Mouse (Mus musculus) splenic B cell, adult 2 months (primary cell): ENCODE measurements around the gene Rdh12.
"Not testable (repeated sequence)": the region's sequence is repeated elsewhere in the genome, so short reads cannot be mapped to it uniquely, and the experiment has no call there.

ENCODE experiments used
- DNase-seq: peaks from one replicate; pipeline ENCODE4 v3.0.0-alpha.2; 2011; ENCODE audit warnings: low read depth, low spot score
- H3K27me3 ChIP-seq: 2 replicates; pipeline ENCODE4 v1.6.1; 2012; ENCODE audit warnings: mild to moderate bottlenecking, low read length, moderate library complexity, mixed read lengths; ENCODE audit not compliant: control insufficient read depth, poor library complexity, insufficient read depth, severe bottlenecking
- H3K36me3 ChIP-seq: 2 replicates; pipeline ENCODE4 v1.6.1; 2012; ENCODE audit warnings: mild to moderate bottlenecking, low read length, moderate library complexity, mixed read lengths; ENCODE audit not compliant: control insufficient read depth, poor library complexity, insufficient read depth, severe bottlenecking

Rdh12 gene

GRCm38 (mm10) chr12:79208703-79209464 is at the start of gene Rdh12:
TSS of gene Rdh12 (plus strand) at chr12:79208914.
- peak; percentile 69 for DNase-seq
- H3K36me3 ChIP-seq, result peaks cover 2% of the 10 kb centered on the region; the same call in 1 of the 2 replicates
- H3K27me3 ChIP-seq, result no peaks in the 10 kb centered on the region

GRCm38 (mm10) chr12:79162876-79163275 is 45.8 kb upstream of the Rdh12 start:
- Histone ChIP-seq H3K36me3 (peaks cover 22% of the 10 kb centered on the region), H3K27me3 (no peaks in the 10 kb centered on the region)
- DNase-seq, result no peak

DNA sequence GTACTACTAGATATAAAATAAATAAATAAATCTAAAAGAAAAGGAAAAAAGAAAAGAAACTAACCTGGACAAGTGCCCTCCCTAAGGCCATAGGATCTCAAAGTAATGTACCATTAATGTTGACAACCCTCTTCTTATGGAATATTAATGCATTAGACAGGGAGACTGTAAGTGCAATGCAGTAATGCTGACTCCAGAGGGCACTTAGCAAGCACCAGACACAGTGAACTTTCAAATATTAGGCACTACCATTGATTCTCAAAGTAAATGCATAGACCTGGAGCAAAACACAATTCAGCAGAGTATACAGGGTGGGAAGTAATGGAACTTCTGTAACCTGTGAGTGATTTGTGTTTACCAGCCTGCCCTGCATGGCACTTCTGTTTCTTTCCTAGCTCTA is 39.5 kb upstream of the Rdh12 start:
- peak; percentile 11 for DNase-seq
- H3K36me3 ChIP-seq, result peaks cover 1% of the 10 kb centered on the region
- H3K27me3 ChIP-seq, result no peaks in the 10 kb centered on the region

GRCm38 (mm10) chr12:79170421-79170820 is 38.3 kb upstream of the Rdh12 start:
- Histone ChIP-seq H3K36me3 (no peaks in the 10 kb centered on the region; the same call in 1 of the 2 replicates), H3K27me3 (no peaks in the 10 kb centered on the region)
- no peak for DNase-seq

GRCm38 (mm10) chr12:79171269-79171995 is 37.3 kb upstream of the Rdh12 start:
- Histone ChIP-seq H3K36me3 (no peaks in the 10 kb centered on the region; the same call in 1 of the 2 replicates), H3K27me3 (no peaks in the 10 kb centered on the region)
- no peak for DNase-seq

GRCm38 (mm10) chr12:79172019-79172941 is 36.4 kb upstream of the Rdh12 start, which contains the start of gene Vti1b:
TSS of gene Vti1b (minus strand) at chr12:79172667.
- no peaks in the 10 kb centered on the region for H3K27me3 ChIP-seq
- no peaks in the 10 kb centered on the region; the same call in 1 of the 2 replicates for H3K36me3 ChIP-seq
- DNase-seq, result peak; percentile 95

GRCm38 (mm10) chr12:79173721-79174120 is 35.0 kb upstream of the Rdh12 start:
- no peak for DNase-seq
- Histone ChIP-seq H3K36me3 (no peaks in the 10 kb centered on the region; the same call in 1 of the 2 replicates), H3K27me3 (no peaks in the 10 kb centered on the region)

GRCm38 (mm10) chr12:79175998-79176397 is 32.7 kb upstream of the Rdh12 start:
- no peak for DNase-seq
- H3K36me3 ChIP-seq, result no peaks in the 10 kb centered on the region; the same call in 1 of the 2 replicates
- H3K27me3 ChIP-seq, result no peaks in the 10 kb centered on the region

- not testable (repeated sequence) for H3K36me3 ChIP-seq, H3K27me3 ChIP-seq, DNase-seq
Measured at GRCm38 (mm10) chr12:79185160-79185559, 23.6 kb upstream of the Rdh12 start.

DNA sequence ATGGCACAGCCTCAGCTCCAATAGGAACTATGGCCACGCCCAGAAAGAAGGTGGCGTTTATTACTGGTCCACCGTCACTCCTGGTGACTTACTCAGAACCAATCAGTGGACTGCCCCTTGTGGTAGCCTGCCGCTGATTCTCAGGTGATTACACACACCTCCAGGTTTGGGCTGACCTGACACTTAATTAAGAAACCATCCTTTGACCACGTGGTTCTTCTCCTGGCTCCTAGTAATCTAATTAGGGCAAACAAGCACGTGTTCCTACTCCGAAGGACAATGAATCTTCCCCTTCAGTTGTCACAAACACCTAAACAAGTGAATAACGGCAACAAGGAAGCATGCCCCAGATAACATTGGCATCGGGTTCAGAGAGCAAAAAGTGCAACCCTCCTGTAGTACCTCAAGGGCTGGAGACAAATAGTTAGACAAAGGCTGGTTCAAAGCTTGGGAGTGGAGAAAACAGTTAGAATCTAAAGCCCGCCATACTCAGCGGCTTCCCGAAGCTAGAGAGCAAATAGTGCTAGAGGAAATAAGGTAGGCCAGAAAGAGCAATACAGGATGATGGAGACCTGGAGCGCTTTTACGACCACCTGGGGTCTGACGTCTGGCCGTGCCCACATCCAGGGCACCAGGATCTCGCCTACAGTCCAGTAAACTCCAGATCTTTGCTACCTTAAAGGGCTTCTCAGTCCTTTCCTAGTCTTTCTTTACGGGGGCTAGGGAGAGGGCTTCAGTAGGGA is 17.6 kb upstream of the Rdh12 start:
- peaks cover 7% of the 10 kb centered on the region for H3K36me3 ChIP-seq
- peak; percentile 84 for DNase-seq

GRCm38 (mm10) chr12:79191701-79192100 is 17.0 kb upstream of the Rdh12 start:
- Histone ChIP-seq H3K36me3 (peaks cover 7% of the 10 kb centered on the region), H3K27me3 (no peaks in the 10 kb centered on the region)
- DNase-seq, result peak; percentile 89

More for the DNA sequence above, 17.6 kb upstream of the Rdh12 start:
- H3K27me3 ChIP-seq, result no peaks in the 10 kb centered on the region

DNA sequence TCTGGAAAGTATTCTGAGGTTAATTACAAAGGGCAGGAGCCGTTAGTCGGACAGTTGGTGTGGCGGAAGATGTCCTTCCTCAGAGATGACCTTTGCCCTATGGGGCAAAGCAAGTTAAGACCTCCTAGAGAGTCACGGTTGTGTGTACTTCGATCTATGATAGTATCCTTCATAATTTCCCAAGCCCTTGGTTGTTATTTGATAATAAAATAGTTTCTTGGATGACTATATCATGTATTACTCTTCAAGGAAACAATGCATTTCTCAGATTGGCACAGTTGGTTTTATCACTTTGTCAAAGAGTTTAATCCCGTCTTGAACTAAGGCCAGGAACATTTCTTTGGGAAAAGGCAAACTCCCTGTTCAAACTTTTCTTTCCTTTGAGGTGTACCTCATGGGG is 16.5 kb upstream of the Rdh12 start, which contains the start of gene Rdh11:
TSS of gene Rdh11 (minus strand) at position 101 of the 400 bp plus-strand sequence.
- no peaks in the 10 kb centered on the region for H3K27me3 ChIP-seq
- no peak for DNase-seq
- peaks cover 7% of the 10 kb centered on the region for H3K36me3 ChIP-seq

GRCm38 (mm10) chr12:79193441-79193840 is 15.3 kb upstream of the Rdh12 start:
- Histone ChIP-seq H3K36me3 (no peaks in the 10 kb centered on the region; the same call in 1 of the 2 replicates), H3K27me3 (no peaks in the 10 kb centered on the region)
- peak; percentile 90 for DNase-seq

- no peak for DNase-seq
- Histone ChIP-seq H3K27me3 (no peaks in the 10 kb centered on the region), H3K36me3 (no peaks in the 10 kb centered on the region)
Measured at GRCm38 (mm10) chr12:79197105-79197504, 11.6 kb upstream of the Rdh12 start.
